Mouse (Mus musculus): ENCODE measurements at regions not wholly inside any gene's neighbourhood (a gene's known extent, or its start where the extent isn't known, plus 50 kb on each side); places are given as distances from the start of the nearest gene placed in this dataset.

- no peak overlapping the region for H3K4me2 ChIP-seq (ENCODE audit: low read length)
- no peaks in the 10 kb centered on the region for H3K4me1 ChIP-seq (replicated peaks; ENCODE audit: insufficient read depth, low read length)
- no peak overlapping the region for H3K27ac ChIP-seq
- no peak overlapping the region for H3K4me3 ChIP-seq (replicated peaks; ENCODE audit: low read depth, low read length)
- no peaks in the 10 kb centered on the region for H3K9me3 ChIP-seq (replicated peaks; ENCODE audit: low read length)
- H3K9ac ChIP-seq (ENCODE audit: low read depth, low read length), result no peak overlapping the region
- no peak for DNase-seq (ENCODE audit: low spot score)
- no peak for TF ChIP-seq CTCF (IDR thresholded peaks at IDR 0.05; ENCODE audit: low read depth)
- WGBS, result 34% methylated on average over 9 of the region's 9 CpGs
- H3K27me3 ChIP-seq (ENCODE audit: insufficient read depth, low read length), result no peaks in the 10 kb centered on the region
- H3K36me3 ChIP-seq (ENCODE audit: insufficient read depth, low read length), result no peaks in the 10 kb centered on the region
- no peak for ATAC-seq (replicated peaks; ENCODE audit: low FRiP score, low read depth)
Observed at GRCm38 (mm10) chr7:125146025-125146424, 298.5 kb upstream of the Kdm8 start.

- Histone ChIP-seq H3K4me2 (ENCODE audit: low read length) (no peak overlapping the region), H3K27me3 (ENCODE audit: insufficient read depth, low read length) (no peaks in the 10 kb centered on the region), H3K9ac (ENCODE audit: low read depth, low read length) (no peak overlapping the region), H3K36me3 (ENCODE audit: insufficient read depth, low read length) (no peaks in the 10 kb centered on the region), H3K9me3 (replicated peaks; ENCODE audit: low read length) (no peaks in the 10 kb centered on the region), H3K27ac (no peak overlapping the region), H3K4me1 (replicated peaks; ENCODE audit: insufficient read depth, low read length) (no peaks in the 10 kb centered on the region), H3K4me3 (replicated peaks; ENCODE audit: low read depth, low read length) (no peak overlapping the region)
- WGBS, result 94% methylated on average over 2 of the region's 2 CpGs
- no peak for TF ChIP-seq CTCF (IDR thresholded peaks at IDR 0.05; ENCODE audit: low read depth)
- no peak for ATAC-seq (replicated peaks; ENCODE audit: low FRiP score, low read depth)
- DNase-seq (ENCODE audit: low spot score), result no peak
Observed at GRCm38 (mm10) chr7:125149151-125149550, 295.3 kb upstream of the Kdm8 start.

DNA sequence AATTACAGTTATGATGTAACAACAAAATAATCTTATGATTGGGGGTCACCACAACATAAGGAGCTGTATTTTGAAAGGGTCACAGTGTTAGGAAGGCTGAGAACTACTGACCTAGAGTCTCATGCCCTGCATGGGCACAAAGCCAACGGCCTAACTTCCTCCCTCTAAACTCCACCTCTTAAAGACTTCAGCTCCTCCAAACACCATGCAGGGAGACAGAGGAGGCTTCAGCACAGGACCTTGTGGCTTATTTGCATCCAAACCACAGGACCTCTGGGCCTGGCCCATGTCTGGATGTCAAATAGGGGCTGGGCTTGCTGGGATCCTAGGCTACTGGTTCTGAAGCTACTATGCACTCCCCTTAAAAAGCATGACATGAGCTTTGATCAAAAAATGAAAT lies 294.7 kb upstream of the Kdm8 start:
- H3K27me3 ChIP-seq (ENCODE audit: insufficient read depth, low read length), result no peaks in the 10 kb centered on the region
- H3K9ac ChIP-seq (ENCODE audit: low read depth, low read length), result no peak overlapping the region
- ATAC-seq (replicated peaks; ENCODE audit: low FRiP score, low read depth) (no peak), DNase-seq (ENCODE audit: low spot score) (no peak)
- no peaks in the 10 kb centered on the region for H3K4me1 ChIP-seq (replicated peaks; ENCODE audit: insufficient read depth, low read length)
- H3K4me3 ChIP-seq (replicated peaks; ENCODE audit: low read depth, low read length), result no peak overlapping the region
- H3K27ac ChIP-seq, result no peak overlapping the region
- no peak for TF ChIP-seq CTCF (IDR thresholded peaks at IDR 0.05; ENCODE audit: low read depth)
- 50% methylated on average over 1 of the region's 1 CpGs for WGBS
- no peaks in the 10 kb centered on the region for H3K36me3 ChIP-seq (ENCODE audit: insufficient read depth, low read length)
- no peak overlapping the region for H3K4me2 ChIP-seq (ENCODE audit: low read length)
- H3K9me3 ChIP-seq (replicated peaks; ENCODE audit: low read length), result no peaks in the 10 kb centered on the region

DNA sequence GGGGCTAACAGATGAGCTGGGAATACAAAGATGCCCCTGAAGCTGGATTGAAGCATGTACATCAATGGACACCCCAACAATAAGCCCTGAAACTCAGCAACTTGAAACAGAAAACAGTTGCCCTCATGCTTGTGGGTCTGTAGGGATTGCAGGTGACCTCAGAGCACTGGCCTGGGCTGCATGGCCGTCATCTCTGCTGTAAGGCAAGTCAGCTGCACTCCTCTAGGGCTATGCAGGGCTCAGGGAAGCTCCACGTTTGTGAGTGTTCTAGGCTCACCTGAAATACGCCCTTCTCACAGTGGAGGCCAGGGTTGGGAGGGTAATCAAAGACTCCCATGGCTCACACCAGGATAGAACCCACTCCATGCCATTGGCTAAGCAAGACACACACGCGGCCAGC lies 292.2 kb upstream of the Kdm8 start:
- DNase-seq (ENCODE audit: low spot score) (no peak), ATAC-seq (replicated peaks; ENCODE audit: low FRiP score, low read depth) (no peak)
- TF ChIP-seq CTCF (IDR thresholded peaks at IDR 0.05; ENCODE audit: low read depth), result no peak
- WGBS, result 87% methylated on average over 5 of the region's 5 CpGs
- Histone ChIP-seq H3K27ac (no peak overlapping the region), H3K9ac (ENCODE audit: low read depth, low read length) (no peak overlapping the region), H3K36me3 (ENCODE audit: insufficient read depth, low read length) (no peaks in the 10 kb centered on the region), H3K9me3 (replicated peaks; ENCODE audit: low read length) (no peaks in the 10 kb centered on the region), H3K4me3 (replicated peaks; ENCODE audit: low read depth, low read length) (no peak overlapping the region), H3K4me2 (ENCODE audit: low read length) (no peak overlapping the region), H3K27me3 (ENCODE audit: insufficient read depth, low read length) (no peaks in the 10 kb centered on the region), H3K4me1 (replicated peaks; ENCODE audit: insufficient read depth, low read length) (no peaks in the 10 kb centered on the region)

DNA sequence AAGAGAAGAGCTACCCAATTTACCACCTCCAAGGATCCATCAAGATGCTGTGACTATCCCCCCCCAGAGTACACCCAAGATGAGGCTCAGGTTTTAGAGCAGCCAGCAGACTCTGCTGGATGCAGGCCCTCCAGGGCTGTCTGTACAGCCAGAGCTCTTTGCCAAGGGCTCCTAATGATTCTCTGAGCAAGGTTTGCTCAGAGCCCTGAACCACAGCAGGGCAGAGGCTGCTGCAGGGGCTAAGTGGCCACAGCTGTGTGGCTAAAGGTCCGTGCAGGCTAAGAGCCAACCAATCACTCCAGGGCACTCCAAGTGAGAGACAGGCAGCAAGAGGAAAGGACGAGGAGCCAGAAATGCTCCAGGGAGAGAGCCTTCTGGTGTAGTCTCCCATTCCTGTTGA lies 289.2 kb upstream of the Kdm8 start:
- 38% methylated on average over 2 of the region's 2 CpGs for WGBS
- H3K4me1 ChIP-seq (replicated peaks; ENCODE audit: insufficient read depth, low read length), result no peaks in the 10 kb centered on the region
- TF ChIP-seq CTCF (IDR thresholded peaks at IDR 0.05; ENCODE audit: low read depth), result no peak
- H3K9me3 ChIP-seq (replicated peaks; ENCODE audit: low read length), result no peaks in the 10 kb centered on the region
- no peaks in the 10 kb centered on the region for H3K27me3 ChIP-seq (ENCODE audit: insufficient read depth, low read length)
- H3K27ac ChIP-seq, result no peak overlapping the region
- DNase-seq (ENCODE audit: low spot score) (no peak), ATAC-seq (replicated peaks; ENCODE audit: low FRiP score, low read depth) (no peak)
- no peak overlapping the region for H3K4me2 ChIP-seq (ENCODE audit: low read length)
- no peaks in the 10 kb centered on the region for H3K36me3 ChIP-seq (ENCODE audit: insufficient read depth, low read length)
- no peak overlapping the region for H3K4me3 ChIP-seq (replicated peaks; ENCODE audit: low read depth, low read length)
- H3K9ac ChIP-seq (ENCODE audit: low read depth, low read length), result no peak overlapping the region

- WGBS, result 79% methylated on average over 19 of the region's 19 CpGs
- Histone ChIP-seq H3K9ac (ENCODE audit: low read depth, low read length) (no peak overlapping the region), H3K4me1 (replicated peaks; ENCODE audit: insufficient read depth, low read length) (no peaks in the 10 kb centered on the region), H3K27me3 (ENCODE audit: insufficient read depth, low read length) (no peaks in the 10 kb centered on the region), H3K4me3 (replicated peaks; ENCODE audit: low read depth, low read length) (no peak overlapping the region), H3K9me3 (replicated peaks; ENCODE audit: low read length) (no peaks in the 10 kb centered on the region), H3K27ac (no peak overlapping the region), H3K4me2 (ENCODE audit: low read length) (no peak overlapping the region), H3K36me3 (ENCODE audit: insufficient read depth, low read length) (no peaks in the 10 kb centered on the region)
- ATAC-seq (replicated peaks; ENCODE audit: low FRiP score, low read depth) (no peak), DNase-seq (ENCODE audit: low spot score) (no peak)
- no peak for TF ChIP-seq CTCF (IDR thresholded peaks at IDR 0.05; ENCODE audit: low read depth)
Observed at GRCm38 (mm10) chr7:125166881-125167351, 277.6 kb upstream of the Kdm8 start.

DNA sequence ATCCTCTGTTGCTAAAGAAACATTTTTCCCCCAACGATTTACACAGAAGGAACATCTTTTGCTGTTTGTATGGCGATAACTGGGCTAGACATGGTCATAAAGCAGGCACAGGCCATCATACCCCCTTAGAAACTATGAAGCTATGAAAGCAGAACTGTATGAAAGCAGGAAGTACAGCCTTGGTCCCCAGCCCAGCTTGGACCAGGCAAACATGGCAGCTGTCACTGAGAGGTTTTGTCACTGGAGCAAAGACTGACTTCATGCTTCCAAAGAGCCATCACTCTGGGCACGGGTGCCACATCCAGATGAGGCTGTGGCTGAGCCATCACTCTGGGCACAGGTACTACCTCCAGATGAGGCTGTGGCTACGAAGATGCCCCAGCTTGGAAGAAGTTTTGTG lies 276.8 kb upstream of the Kdm8 start:
- Histone ChIP-seq H3K27ac (no peak overlapping the region), H3K4me1 (replicated peaks; ENCODE audit: insufficient read depth, low read length) (no peaks in the 10 kb centered on the region), H3K9me3 (replicated peaks; ENCODE audit: low read length) (no peaks in the 10 kb centered on the region), H3K36me3 (ENCODE audit: insufficient read depth, low read length) (no peaks in the 10 kb centered on the region), H3K27me3 (ENCODE audit: insufficient read depth, low read length) (no peaks in the 10 kb centered on the region), H3K9ac (ENCODE audit: low read depth, low read length) (no peak overlapping the region), H3K4me2 (ENCODE audit: low read length) (no peak overlapping the region), H3K4me3 (replicated peaks; ENCODE audit: low read depth, low read length) (no peak overlapping the region)
- DNase-seq (ENCODE audit: low spot score) (no peak), ATAC-seq (replicated peaks; ENCODE audit: low FRiP score, low read depth) (no peak)
- WGBS, result 86% methylated on average over 4 of the region's 4 CpGs
- no peak for TF ChIP-seq CTCF (IDR thresholded peaks at IDR 0.05; ENCODE audit: low read depth)
